Mouse (Mus musculus): ENCODE results near the gene Xxylt1. TPM values are rescaled to one million over a fixed set of nuclear protein-coding genes. Genes with fewer than 3 reads are reported as not detected.

Xxylt1 gene
- polyA plus RNA-seq, 1 experiment = 2.2 TPM

- peaks cover 14% of the 10 kb centered on the region for H3K9me3 ChIP-seq
- no peaks in the 10 kb centered on the region for H3K36me3 ChIP-seq (replicated peaks; ENCODE audit: low read length)
- H3K4me3 ChIP-seq (replicated peaks) = no peak overlapping the region
- peaks cover 50% of the 10 kb centered on the region for H3K4me1 ChIP-seq
- H3K27me3 ChIP-seq (replicated peaks) = peaks cover 40% of the 10 kb centered on the region
- TF ChIP-seq GATA1 (IDR thresholded peaks at IDR 0.05; ENCODE audit: borderline replicate concordance, low read length) = no peak
- no peak for TF ChIP-seq FLI1 (IDR thresholded peaks at IDR 0.05; ENCODE audit: low read length)
These were observed 145.2 kb downstream of the Xxylt1 start for GRCm38 (mm10) chr16:30936012-30936461.

GRCm38 (mm10) chr16:30934967-30935690, 146.1 kb downstream of the Xxylt1 start:
- TF ChIP-seq FLI1 (IDR thresholded peaks at IDR 0.05; ENCODE audit: low read length) (no peak), GATA1 (IDR thresholded peaks at IDR 0.05; ENCODE audit: borderline replicate concordance, low read length) (no peak)
- H3K4me1 ChIP-seq = peaks cover 48% of the 10 kb centered on the region
- peaks cover 42% of the 10 kb centered on the region for H3K27me3 ChIP-seq (replicated peaks)
- no peak overlapping the region for H3K4me3 ChIP-seq (replicated peaks)
- peaks cover 22% of the 10 kb centered on the region for H3K9me3 ChIP-seq
- H3K36me3 ChIP-seq (replicated peaks; ENCODE audit: low read length) = no peaks in the 10 kb centered on the region

DNA sequence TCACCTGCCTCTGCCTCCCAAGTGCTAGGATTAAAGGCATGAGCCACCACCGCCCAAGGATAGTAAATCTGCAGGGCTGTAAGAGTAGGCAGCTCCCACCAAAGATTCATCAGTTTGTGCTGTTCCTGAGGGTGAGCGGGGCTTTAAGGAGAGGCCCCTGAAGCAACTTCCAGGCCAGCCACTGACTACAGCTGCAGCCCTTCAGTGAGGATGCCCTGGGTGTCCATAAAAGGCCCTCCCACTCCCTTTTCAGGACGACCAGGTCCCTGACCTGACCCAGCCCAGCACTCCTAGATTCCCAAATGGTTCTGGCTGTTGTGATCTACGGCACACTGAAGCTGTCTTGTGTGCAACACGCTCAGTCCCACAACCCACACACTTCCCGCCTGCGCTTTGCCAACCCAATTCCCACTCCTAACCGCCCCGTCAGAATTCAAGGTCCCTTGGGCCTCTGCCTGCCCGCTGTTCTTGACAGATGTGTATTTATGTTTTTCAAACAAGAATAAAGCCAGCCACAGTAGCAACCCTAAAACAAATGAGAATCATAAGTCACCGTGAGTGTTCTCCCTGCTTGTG, 146.9 kb downstream of the Xxylt1 start:
- Histone ChIP-seq H3K9me3 (peaks cover 30% of the 10 kb centered on the region), H3K27me3 (replicated peaks) (peaks cover 42% of the 10 kb centered on the region), H3K4me3 (replicated peaks) (no peak overlapping the region), H3K4me1 (peaks cover 40% of the 10 kb centered on the region), H3K36me3 (replicated peaks; ENCODE audit: low read length) (no peaks in the 10 kb centered on the region)
- TF ChIP-seq GATA1 (IDR thresholded peaks at IDR 0.05; ENCODE audit: borderline replicate concordance, low read length) (no peak), FLI1 (IDR thresholded peaks at IDR 0.05; ENCODE audit: low read length) (no peak)

- no peak for TF ChIP-seq GATA1 (IDR thresholded peaks at IDR 0.05; ENCODE audit: borderline replicate concordance, low read length)
- no peak for TF ChIP-seq FLI1 (IDR thresholded peaks at IDR 0.05; ENCODE audit: low read length)
- H3K9me3 ChIP-seq = peaks cover 32% of the 10 kb centered on the region
- H3K27me3 ChIP-seq (replicated peaks) = peaks cover 44% of the 10 kb centered on the region
- peaks cover 39% of the 10 kb centered on the region for H3K4me1 ChIP-seq
- H3K36me3 ChIP-seq (replicated peaks; ENCODE audit: low read length) = no peaks in the 10 kb centered on the region
- H3K4me3 ChIP-seq (replicated peaks) = no peak overlapping the region
These were observed 147.9 kb downstream of the Xxylt1 start for GRCm38 (mm10) chr16:30933366-30933765.

GRCm38 (mm10) chr16:30932791-30933190, 148.4 kb downstream of the Xxylt1 start:
- TF ChIP-seq GATA1 (IDR thresholded peaks at IDR 0.05; ENCODE audit: borderline replicate concordance, low read length) (no peak), FLI1 (IDR thresholded peaks at IDR 0.05; ENCODE audit: low read length) (no peak)
- no peaks in the 10 kb centered on the region for H3K36me3 ChIP-seq (replicated peaks; ENCODE audit: low read length)
- peaks cover 32% of the 10 kb centered on the region for H3K9me3 ChIP-seq
- H3K4me3 ChIP-seq (replicated peaks) = no peak overlapping the region
- H3K4me1 ChIP-seq = peaks cover 39% of the 10 kb centered on the region
- peaks cover 47% of the 10 kb centered on the region for H3K27me3 ChIP-seq (replicated peaks)

- TF ChIP-seq GATA1 (IDR thresholded peaks at IDR 0.05; ENCODE audit: borderline replicate concordance, low read length) (no peak), FLI1 (IDR thresholded peaks at IDR 0.05; ENCODE audit: low read length) (no peak)
- Histone ChIP-seq H3K36me3 (replicated peaks; ENCODE audit: low read length) (no peaks in the 10 kb centered on the region), H3K4me1 (peaks cover 35% of the 10 kb centered on the region)
These were observed 149.0 kb downstream of the Xxylt1 start for GRCm38 (mm10) chr16:30932196-30932595.

GRCm38 (mm10) chr16:30929165-30929564, 152.1 kb downstream of the Xxylt1 start:
- TF ChIP-seq GATA1 (IDR thresholded peaks at IDR 0.05; ENCODE audit: borderline replicate concordance, low read length) (no peak), FLI1 (IDR thresholded peaks at IDR 0.05; ENCODE audit: low read length) (no peak)

More at GRCm38 (mm10) chr16:30932196-30932595, 149.0 kb downstream of the Xxylt1 start:
- H3K4me3 ChIP-seq (replicated peaks) = no peak overlapping the region
- H3K9me3 ChIP-seq = peaks cover 32% of the 10 kb centered on the region
- H3K27me3 ChIP-seq (replicated peaks) = peaks cover 47% of the 10 kb centered on the region

GRCm38 (mm10) chr16:30928076-30928750, 153.0 kb downstream of the Xxylt1 start:
- Histone ChIP-seq H3K27me3 (replicated peaks) (peaks cover 20% of the 10 kb centered on the region), H3K36me3 (replicated peaks; ENCODE audit: low read length) (no peaks in the 10 kb centered on the region), H3K4me1 (peaks cover 36% of the 10 kb centered on the region), H3K4me3 (replicated peaks) (no peak overlapping the region), H3K9me3 (peaks cover 32% of the 10 kb centered on the region)
- TF ChIP-seq FLI1 (IDR thresholded peaks at IDR 0.05; ENCODE audit: low read length) (no peak), GATA1 (IDR thresholded peaks at IDR 0.05; ENCODE audit: borderline replicate concordance, low read length) (no peak)

More at GRCm38 (mm10) chr16:30929165-30929564, 152.1 kb downstream of the Xxylt1 start:
- Histone ChIP-seq H3K4me1 (peaks cover 44% of the 10 kb centered on the region), H3K9me3 (peaks cover 32% of the 10 kb centered on the region), H3K27me3 (replicated peaks) (peaks cover 24% of the 10 kb centered on the region), H3K36me3 (replicated peaks; ENCODE audit: low read length) (no peaks in the 10 kb centered on the region), H3K4me3 (replicated peaks) (no peak overlapping the region)

- TF ChIP-seq FLI1 (IDR thresholded peaks at IDR 0.05; ENCODE audit: low read length) (no peak), GATA1 (IDR thresholded peaks at IDR 0.05; ENCODE audit: borderline replicate concordance, low read length) (no peak)
- H3K4me3 ChIP-seq (replicated peaks) = peak overlapping the region; percentile 84
- no peaks in the 10 kb centered on the region for H3K36me3 ChIP-seq (replicated peaks; ENCODE audit: low read length)
- H3K27me3 ChIP-seq (replicated peaks) = peaks cover 12% of the 10 kb centered on the region
- H3K4me1 ChIP-seq = peaks cover 43% of the 10 kb centered on the region
- peaks cover 17% of the 10 kb centered on the region for H3K9me3 ChIP-seq
These were observed 155.7 kb downstream of the Xxylt1 start for GRCm38 (mm10) chr16:30925496-30925895.

Data from megakaryocyte, embryonic 14.5 days (primary cell).